Comparison of ENCODE assay signal across 8 mouse cellular contexts in genomic region chr10:69213986-69214385, GRCm38 (mm10). TPM values are rescaled to one million over a fixed set of nuclear protein-coding genes. Genes with fewer than 3 reads are reported as not detected.
DNase-seq lines count a peak whose midpoint lies in the region; ATAC-seq and TF ChIP-seq lines count a peak whose summit lies in the region.

No protein-coding gene starts in this region.

- no peaks in the 10 kb centered on the region for H3K9me3 ChIP-seq in heart, embryonic 16.5 days (replicated peaks; ENCODE audit: control insufficient read depth, low read length)
- no peaks in the 10 kb centered on the region for H3K9me3 ChIP-seq in liver, embryonic 13.5 days (replicated peaks)

- H3K9ac ChIP-seq in heart, embryonic 16.5 days (ENCODE audit: low read length), result peak overlapping the region; percentile 91
- peak overlapping the region; percentile 74 for H3K9ac ChIP-seq in liver, embryonic 13.5 days

- peak overlapping the region; percentile 94 for H3K4me2 ChIP-seq in heart, embryonic 16.5 days (ENCODE audit: low read depth, low read length)
- H3K4me2 ChIP-seq in liver, embryonic 13.5 days, result peak overlapping the region; percentile 75

- H3K36me3 ChIP-seq in heart, embryonic 16.5 days (ENCODE audit: control insufficient read depth, insufficient read depth), result peaks cover 15% of the 10 kb centered on the region
- 0 out of 2 replicates have a peak, but pooled peaks cover 5% of the 10 kb centered on the region for H3K36me3 ChIP-seq in liver, embryonic 13.5 days

- 11% methylated on average over 5 of the region's 5 CpGs for WGBS in heart, embryonic 16.5 days
- 13% methylated on average over 5 of the region's 5 CpGs for WGBS in liver, embryonic 13.5 days (ENCODE audit: insufficient replicate concordance)
- WGBS in olfactory bulb, adult 2 months, result 31% methylated on average over 5 of the region's 5 CpGs

- peak overlapping the region; percentile 88 for H3K4me3 ChIP-seq in heart, embryonic 16.5 days (ENCODE audit: low read length)
- H3K4me3 ChIP-seq in liver, embryonic 13.5 days (replicated peaks), result peak overlapping the region; percentile 61
- 0 out of 2 replicates have a peak overlapping the region, but pooled peaks have one; percentile 80 for H3K4me3 ChIP-seq in olfactory bulb, adult 2 months (ENCODE audit: insufficient read depth, low read depth, low read length)

- ATAC-seq in heart, embryonic 16.5 days (replicated peaks; ENCODE audit: extremely low read depth, insufficient read depth, low FRiP score), result no peak
- ATAC-seq in liver, embryonic 13.5 days (ENCODE audit: low read depth), result peak; percentile 32; the same call in 1 of the 2 replicates

- peak; percentile 2 for DNase-seq in 3T3-L1 (ENCODE audit: low read depth, low spot score)
- peak; percentile 29 for DNase-seq in NIH3T3 (ENCODE audit: low read depth)
- DNase-seq in liver, embryonic 13.5 days, result peak; percentile 36
- DNase-seq in gastrocnemius, postnatal 10 days, result no peak
- DNase-seq in adrenal gland, postnatal 4 days (ENCODE audit: low spot score in 2 of 2), result no peak
- no peak for DNase-seq in layer of hippocampus, postnatal 14 days (ENCODE audit: low spot score in 2 of 2)

- H3K4me1 ChIP-seq in heart, embryonic 16.5 days (ENCODE audit: control insufficient read depth, insufficient read depth, low read length), result peaks cover 26% of the 10 kb centered on the region
- peaks cover 43% of the 10 kb centered on the region for H3K4me1 ChIP-seq in liver, embryonic 13.5 days (replicated peaks)
- H3K4me1 ChIP-seq in olfactory bulb, adult 2 months (ENCODE audit: control insufficient read depth, insufficient read depth, low read length), result peaks cover 8% of the 10 kb centered on the region

- TF ChIP-seq POLR2A in olfactory bulb, adult 2 months (IDR thresholded peaks at IDR 0.05; ENCODE audit: insufficient read depth, low read depth, low read length), result no peak

- no peaks in the 10 kb centered on the region for H3K27me3 ChIP-seq in heart, embryonic 16.5 days (ENCODE audit: control insufficient read depth, insufficient read depth, low read length)
- H3K27me3 ChIP-seq in liver, embryonic 13.5 days, result peaks cover 33% of the 10 kb centered on the region

- no peak for TF ChIP-seq CTCF in olfactory bulb, adult 2 months (IDR thresholded peaks at IDR 0.05; ENCODE audit: insufficient read depth, low read depth, low read length)

- peak overlapping the region; percentile 100 for H3K27ac ChIP-seq in heart, embryonic 16.5 days (ENCODE audit: low read length)
- peak overlapping the region; percentile 87 for H3K27ac ChIP-seq in liver, embryonic 13.5 days
- H3K27ac ChIP-seq in olfactory bulb, adult 2 months (ENCODE audit: insufficient read depth, low read depth, low read length), result no peak overlapping the region

RNA-seq across cellular contexts. Expression of gene A930033H14Rik, which starts 1.1 kb away (rescaled TPM):
- polyA plus RNA-seq in heart, embryonic 16.5 days (2015; fragmentation: Nextera tagmentation; extraction: Ambion mirVana), result 1.4 and 1.9 TPM in 2 replicates
- 0.39 TPM in 2 replicates for polyA plus RNA-seq in liver, embryonic 13.5 days (2015; fragmentation: Nextera tagmentation; extraction: Ambion mirVana)
- polyA plus RNA-seq in olfactory bulb, adult 2 months (2012; ENCODE audit: insufficient read depth, insufficient read length, low replicate concordance, missing spikeins), result not detected in 2 replicates
- 1 to 10 TPM; 3.3 to 6.2 TPM for total RNA-seq in gastrocnemius, postnatal 10 days (2021)
- 1 to 10 TPM; 6.6 to 7.7 TPM for total RNA-seq in adrenal gland, postnatal 4 days (2021)
- 1 to 10 TPM; 3.8 to 4.7 TPM for total RNA-seq in layer of hippocampus, postnatal 14 days (2021)

Comparison
In these comparisons a context has a peak if more than half of its experiments do, and no peak if none do; other contexts are left out.
1. DNase-seq: peak in 3T3-L1 (single experiment), NIH3T3 (single experiment) and liver, embryonic 13.5 days (single experiment); none in gastrocnemius, postnatal 10 days (single experiment), adrenal gland, postnatal 4 days (0 of 2) and layer of hippocampus, postnatal 14 days (0 of 2).
2. Peak in every context shown above with its lines, with median percentiles within 50 percentile points of each other: H3K4me3 ChIP-seq.